Mouse (Mus musculus) embryonic stem cell, embryonic (primary cell): ENCODE measurements around the gene Plcb4.

Experiments used
- CTCF ChIA-PET, 4 experiments: fragments of 300-600 bp in 2 of 4; fragments of 350-600 bp in 2 of 4; sonication (Branson Sonifier 250); formaldehyde crosslinking; loops; one replicate each; lab custom pipeline; 2022; ENCODE audit warnings: inconsistent platforms in 2 of 4; lab: Charles Lee
- POLR2A ChIA-PET, 4 experiments: fragments of 300-600 bp in 2 of 4; fragments of 350-600 bp in 2 of 4; sonication (Branson Sonifier 250); formaldehyde crosslinking; loops; one replicate each; lab custom pipeline; 2022; ENCODE audit warnings: antibody characterized with exemption in 4 of 4, inconsistent platforms in 1 of 4; lab: Charles Lee

Gene Plcb4

DNA sequence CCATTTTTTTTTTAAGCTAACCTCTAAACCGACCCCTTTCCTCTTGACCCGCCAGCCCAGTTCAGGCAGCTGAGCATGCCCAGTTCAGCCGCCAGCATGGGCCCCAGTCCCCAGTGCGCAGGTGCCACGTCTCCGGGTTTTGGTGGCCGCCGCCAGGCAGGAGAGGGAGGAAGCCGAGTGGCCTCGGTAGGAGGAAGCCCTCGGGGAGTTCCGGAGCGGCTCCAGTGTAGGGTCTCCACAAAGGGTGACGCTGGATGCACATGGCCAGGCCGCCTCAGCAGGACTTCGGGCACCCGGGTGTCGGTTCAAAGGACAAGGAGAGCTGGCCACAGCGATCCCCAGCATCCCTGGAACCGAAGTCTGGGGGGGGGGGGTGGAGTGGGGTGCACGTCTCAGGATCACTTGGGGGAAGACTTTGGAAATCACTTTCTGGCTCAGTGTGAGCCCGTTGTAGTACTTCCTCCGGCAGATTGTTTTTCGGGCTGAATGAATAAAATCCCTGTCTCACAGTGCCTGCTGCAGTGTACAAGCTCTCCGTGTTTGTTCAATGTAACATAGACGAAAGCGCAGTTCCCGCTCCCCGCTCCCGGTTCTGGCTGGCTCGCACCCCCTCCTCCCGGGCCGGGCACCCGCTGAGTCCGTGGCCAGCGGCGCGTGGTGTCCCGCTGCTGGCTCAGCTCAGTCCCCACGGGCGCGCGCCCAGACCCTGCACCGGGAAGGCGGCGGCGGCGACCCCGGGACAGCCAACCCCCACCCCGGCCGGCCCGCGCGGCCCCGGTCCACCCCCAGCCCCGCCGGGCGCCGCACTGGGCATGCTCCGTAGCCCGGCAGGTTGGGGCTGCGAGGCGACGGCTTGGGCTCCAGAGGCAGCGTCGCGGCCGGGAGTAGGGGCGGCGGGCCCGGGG is at the start of gene Plcb4:
Gene Plcb4 (plus strand): TSS at position 526 of the 905 bp plus-strand sequence.
- POLR2A ChIA-PET = interaction anchor here (0.5 to 5.7 kb wide), 56 partner anchors 9 to 1232 kb away, joined by 3 to 46 read pairs (median 4); partner anchors contain the start of genes AL731706.1 (in 1 of the 4), Mkks (in 1 of the 4) and Slx4ip (in 1 of the 4)
- CTCF ChIA-PET = interaction anchor here in 2 of 4 experiments (0.5 to 2.4 kb wide), 3 partner anchors 155 to 333 kb away, joined by 3 to 9 read pairs (median 4); no protein-coding TSS in a partner anchor

DNA sequence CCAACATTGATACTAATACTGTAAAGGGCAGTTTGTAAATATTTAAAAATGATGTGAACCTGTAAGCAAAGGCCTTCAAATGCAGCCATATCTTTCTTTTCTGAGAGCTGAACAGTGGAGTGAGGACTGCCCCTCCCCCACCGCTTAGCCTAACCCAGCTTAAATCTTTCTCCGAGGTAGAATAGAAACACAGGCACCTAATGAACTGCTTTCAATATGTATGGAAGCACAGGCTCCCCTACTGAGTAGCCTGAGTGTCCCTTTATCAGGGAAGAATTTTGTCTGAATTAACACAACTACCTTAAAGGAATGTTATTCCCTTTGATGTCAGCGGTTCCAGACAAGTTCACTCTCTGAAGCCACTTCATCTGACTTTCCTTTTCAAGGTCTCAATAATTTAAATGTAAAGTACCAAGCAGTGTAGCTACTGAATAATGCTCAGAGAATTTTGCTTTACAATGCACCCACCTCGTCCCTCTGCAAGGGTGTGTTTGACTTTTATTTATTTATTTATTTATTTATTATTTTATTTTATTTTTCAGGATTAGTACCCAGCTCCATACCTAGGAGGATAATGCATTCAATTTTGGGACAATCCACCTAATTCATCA is 44.1 kb upstream of the Plcb4 start:
- POLR2A ChIA-PET = interaction anchor here (0.6 to 3.4 kb wide), 32 partner anchors 8 to 155 kb away, joined by 3 to 31 read pairs (median 4); partner anchors contain the start of gene Plcb4 (in 3 of the 4)
- CTCF ChIA-PET = no interaction called here

DNA sequence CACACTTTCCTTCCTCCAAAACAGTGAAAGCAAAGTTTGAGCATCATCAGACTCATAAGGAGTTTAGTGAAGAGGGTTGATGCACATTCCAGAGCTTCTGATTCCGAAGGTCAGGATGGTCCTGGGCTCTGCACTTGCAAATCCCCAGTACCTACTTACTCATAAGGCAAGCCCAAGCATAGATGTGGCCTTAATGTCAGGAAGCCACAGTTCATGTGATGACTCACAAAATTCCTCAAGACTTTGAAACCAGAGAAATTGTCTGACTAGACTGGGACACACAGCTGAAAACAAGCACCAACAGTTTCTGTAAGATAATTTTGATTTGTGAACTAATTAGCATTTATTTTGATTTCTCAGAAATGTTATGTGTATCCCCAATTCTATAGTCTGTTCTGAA is 42.7 kb upstream of the Plcb4 start:
- POLR2A ChIA-PET = interaction anchor here in 1 of 4 experiments (0.6 to 3.4 kb wide), 6 partner anchors 11 to 57 kb away, joined by 3 to 31 read pairs (median 5); partner anchors contain the start of gene Plcb4
- CTCF ChIA-PET = no interaction called here

DNA sequence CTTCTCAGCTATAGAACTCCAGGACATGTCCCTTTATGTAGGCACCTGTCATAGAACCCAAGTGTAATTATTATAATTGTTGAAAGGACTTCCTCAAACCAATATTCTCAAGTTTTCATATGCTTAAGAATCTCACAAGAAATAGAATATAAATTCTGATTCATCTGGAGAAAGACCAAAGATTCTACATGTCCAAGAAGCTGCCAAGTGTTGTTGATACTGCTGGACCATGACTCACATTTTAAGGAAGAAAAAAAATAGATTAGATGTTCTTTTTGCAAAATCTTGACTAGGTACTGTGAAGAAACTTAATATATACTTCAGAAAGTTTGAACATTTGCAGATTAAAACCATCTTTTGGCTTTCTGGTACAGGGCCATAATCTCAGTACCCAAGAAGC is 40.3 kb upstream of the Plcb4 start:
- POLR2A ChIA-PET = interaction anchor here in 1 of 4 experiments (1.6 kb wide), 1 partner anchor 36 kb away, joined by 3 read pairs; no protein-coding TSS in a partner anchor
- CTCF ChIA-PET = no interaction called here

DNA sequence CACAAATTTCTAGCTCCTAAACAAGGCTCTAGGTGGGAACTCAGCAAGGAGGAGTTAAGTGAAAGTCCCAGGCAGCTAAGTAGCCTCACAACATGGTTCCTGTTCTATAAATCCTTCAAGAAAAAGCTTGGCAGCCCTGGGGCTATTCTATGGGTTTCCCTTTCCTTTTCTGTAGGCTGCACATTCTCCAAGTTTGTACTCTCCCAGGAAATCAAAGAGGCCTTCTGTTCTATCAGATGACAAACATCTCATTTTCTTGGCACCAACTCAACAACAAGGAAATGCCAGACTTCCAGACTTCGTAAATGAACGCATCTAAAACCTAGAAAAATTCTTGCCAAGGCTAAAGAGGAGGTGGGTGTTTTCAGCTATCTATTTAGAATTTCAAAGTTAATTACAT is 38.9 kb upstream of the Plcb4 start:
- POLR2A ChIA-PET = interaction anchor here in 1 of 4 experiments (1.6 kb wide), 2 partner anchors 27 to 35 kb away, joined by 3 read pairs; no protein-coding TSS in a partner anchor
- CTCF ChIA-PET = no interaction called here

DNA sequence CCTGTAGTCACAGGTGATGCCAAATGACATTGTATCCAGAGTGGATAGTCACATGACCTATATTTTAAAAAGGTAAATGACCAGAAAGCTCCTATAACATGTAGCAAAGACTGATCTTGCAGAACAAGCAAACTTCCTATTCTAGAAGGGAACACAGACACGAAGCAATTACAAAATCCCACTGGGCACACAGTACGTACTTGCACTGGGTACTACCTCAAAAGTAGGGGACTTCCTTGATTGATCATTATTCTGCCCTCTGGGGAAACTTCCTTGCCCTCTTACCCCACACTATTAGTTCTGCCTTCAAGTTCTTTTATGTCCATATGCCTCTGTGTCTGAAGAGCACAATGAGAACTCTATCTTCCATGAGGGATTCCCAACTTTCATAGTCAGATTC is 31.0 kb upstream of the Plcb4 start:
- ChIA-PET CTCF (no interaction called here), POLR2A (interaction anchor here in 3 of 4 experiments (0.5 to 2.5 kb wide), 3 partner anchors 19 to 41 kb away, joined by 4 to 6 read pairs (median 4); no protein-coding TSS in a partner anchor)

DNA sequence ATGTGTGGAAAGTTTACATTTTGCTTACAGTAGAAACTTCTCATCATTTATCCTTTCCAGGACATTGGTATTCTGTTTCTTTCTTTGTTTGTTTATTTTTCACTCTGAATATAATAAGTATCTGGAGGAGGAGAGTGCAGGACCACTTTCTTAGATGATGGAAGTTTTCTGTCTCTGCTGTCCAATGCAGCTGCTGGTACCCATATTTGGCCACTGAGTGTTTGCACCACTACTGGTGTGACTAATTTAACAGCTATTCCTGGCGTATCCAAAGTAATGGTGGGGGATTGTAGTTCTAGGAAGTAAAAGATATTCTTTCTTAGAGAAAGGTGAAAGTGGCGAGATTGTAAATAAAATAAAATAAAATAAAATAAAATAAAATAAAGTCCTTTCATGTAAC is 21.6 kb upstream of the Plcb4 start:
- POLR2A ChIA-PET = no interaction called here
- CTCF ChIA-PET = no interaction called here

DNA sequence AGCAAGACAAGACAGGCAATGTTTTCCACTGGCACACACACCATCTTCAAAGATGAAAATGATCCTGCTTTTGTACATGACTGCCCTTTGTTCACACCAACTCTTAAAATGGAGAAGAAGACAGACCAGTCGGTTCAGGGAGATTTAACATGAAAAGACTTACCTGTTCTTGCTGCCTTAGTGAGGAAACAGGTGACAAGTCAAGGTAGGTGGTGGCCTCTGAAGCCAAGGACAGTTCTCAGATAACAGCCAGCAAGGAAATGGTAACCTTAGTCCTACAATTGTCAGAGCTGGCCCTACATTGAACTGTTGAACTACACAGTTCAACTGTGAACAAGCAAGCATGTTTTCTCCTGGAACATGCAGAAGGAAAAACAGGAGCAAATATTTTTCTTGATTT is 17.8 kb upstream of the Plcb4 start:
- POLR2A ChIA-PET = no interaction called here
- CTCF ChIA-PET = no interaction called here

DNA sequence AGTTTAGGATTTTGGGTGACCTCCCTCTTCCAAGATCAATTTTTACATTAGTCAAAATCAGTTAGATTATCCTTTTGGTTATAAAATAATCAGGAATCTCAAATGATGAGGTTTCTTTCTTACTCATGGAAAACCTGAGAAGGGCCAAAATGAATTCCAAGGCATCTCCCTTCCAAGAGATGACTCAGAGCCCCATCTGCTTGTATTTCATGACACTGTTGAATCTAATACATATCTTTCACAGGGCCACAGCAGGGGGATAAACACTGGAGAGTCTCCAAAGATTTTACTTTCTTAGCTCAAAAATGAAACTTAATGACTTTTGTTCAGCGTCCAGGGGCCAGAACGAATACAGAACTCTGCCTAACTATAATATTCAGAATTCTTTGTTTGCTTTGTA is 17.2 kb upstream of the Plcb4 start:
- CTCF ChIA-PET = no interaction called here
- POLR2A ChIA-PET = interaction anchor here in 2 of 4 experiments (1.0 to 1.2 kb wide), 2 partner anchors 16 to 81 kb away, joined by 3 to 4 read pairs; no protein-coding TSS in a partner anchor

DNA sequence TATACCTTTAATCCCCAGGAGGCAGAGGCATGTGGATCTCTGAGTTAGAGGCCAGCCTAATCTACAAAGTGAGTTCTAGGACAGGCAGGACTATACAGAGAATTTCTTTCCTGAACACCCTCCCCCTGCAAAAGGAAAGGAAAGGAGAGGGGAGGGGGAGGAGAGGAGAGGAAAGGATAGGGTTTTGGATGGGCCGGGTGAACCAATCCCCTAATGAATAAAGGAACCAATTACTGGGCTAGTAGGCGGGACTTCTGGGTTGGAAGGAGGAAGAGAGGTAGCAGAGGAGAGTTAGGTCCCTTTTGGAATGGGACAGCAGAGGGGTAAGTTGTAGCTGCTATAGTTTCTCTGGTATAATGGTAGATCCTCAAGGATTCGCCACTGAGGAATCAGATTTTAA is 12.6 kb upstream of the Plcb4 start:
- ChIA-PET CTCF (no interaction called here), POLR2A (interaction anchor here in 3 of 4 experiments (0.5 to 3.3 kb wide), 25 partner anchors 9 to 1245 kb away, joined by 3 to 27 read pairs (median 4); partner anchors contain the start of genes Plcb4 (in 3 of the 3), AL731706.1 (in 1 of the 3), Mkks (in 1 of the 3) and Slx4ip (in 1 of the 3))

DNA sequence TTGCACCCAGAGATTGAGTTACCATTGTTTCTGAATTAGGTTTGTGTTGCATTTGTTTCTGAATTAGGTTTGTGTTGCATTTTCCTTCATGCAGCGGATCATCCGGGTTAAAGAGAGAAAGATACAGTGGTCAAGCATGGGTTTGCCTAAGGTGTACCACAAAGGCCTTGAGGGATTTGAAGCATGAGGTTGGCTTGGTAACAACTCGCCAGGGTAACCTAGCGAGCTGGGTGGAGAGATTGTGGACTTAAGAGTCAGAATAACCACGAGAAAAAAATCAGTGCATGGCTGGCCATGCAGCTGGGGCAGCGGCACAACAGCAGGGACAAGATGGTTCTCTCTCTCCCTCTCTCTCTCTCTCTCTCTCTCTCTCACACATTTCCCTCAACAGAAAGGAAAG is 12.2 kb upstream of the Plcb4 start:
- ChIA-PET POLR2A (interaction anchor here (0.6 to 3.3 kb wide), 32 partner anchors 8 to 1244 kb away, joined by 3 to 27 read pairs (median 4); partner anchors contain the start of genes Plcb4 (in 3 of the 4), AL731706.1 (in 1 of the 4), Mkks (in 1 of the 4) and Slx4ip (in 1 of the 4)), CTCF (no interaction called here)

DNA sequence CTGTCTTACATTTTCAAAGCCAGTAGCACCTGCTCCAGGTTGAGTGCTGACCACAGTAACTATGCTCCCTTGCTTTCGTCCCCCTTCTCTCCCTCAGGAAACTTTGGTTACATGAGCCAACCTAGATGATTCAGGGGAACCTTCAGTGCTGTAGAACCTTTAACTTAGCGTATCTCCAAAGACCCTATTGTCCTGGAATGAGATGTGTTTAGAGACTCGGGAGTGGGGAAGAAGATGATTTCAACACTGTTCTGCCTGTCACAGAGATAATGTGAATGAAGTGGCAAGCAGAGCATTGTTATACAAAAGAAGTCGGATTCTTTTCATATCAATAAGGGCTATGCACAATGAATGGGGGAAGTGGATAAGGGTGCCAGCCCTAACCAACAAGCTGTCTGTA is 10.8 kb upstream of the Plcb4 start:
- ChIA-PET CTCF (no interaction called here), POLR2A (interaction anchor here in 3 of 4 experiments (0.5 to 3.3 kb wide), 17 partner anchors 9 to 122 kb away, joined by 3 to 27 read pairs (median 5); partner anchors contain the start of gene Plcb4 (in 3 of the 3))

DNA sequence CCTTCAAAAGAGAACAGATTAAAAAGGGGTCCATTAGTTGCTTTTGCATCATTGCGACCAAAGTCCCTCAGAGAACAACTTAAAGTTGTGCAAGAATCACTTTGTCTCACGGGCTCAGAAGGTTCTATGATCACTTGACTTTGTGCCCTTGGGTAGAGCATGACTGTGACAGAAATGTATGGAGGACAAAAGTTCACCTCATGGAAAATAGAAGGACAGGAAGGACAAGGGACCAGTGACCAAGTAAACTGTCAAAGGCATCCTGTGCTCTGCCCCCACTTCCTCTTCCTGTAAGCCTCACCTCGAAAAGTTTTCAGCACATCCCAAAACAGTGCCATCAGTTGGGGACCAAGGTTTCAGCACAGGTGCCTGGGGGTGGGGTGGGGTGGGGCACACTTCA is 7.9 kb upstream of the Plcb4 start:
- ChIA-PET POLR2A (no interaction called here), CTCF (no interaction called here)

DNA sequence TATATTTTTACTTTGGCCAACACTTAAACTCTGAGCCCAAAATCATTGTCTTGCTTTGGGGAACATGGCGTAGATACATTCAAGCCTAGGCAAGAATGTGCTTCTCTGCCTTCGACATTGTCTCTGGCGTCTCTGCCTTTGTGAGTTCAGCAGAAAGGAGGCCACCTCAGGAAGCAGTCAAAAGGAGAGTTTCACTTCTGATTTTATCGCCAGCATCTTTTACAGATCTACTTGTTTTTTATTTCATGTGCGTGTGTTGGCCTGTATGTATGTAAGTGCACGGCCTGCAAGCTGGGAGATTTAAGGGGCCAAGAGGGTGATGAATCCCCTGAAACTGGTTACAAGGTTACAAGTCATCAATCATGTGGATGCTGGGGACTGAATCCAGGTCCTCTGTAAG is 6.8 kb upstream of the Plcb4 start:
- POLR2A ChIA-PET = no interaction called here
- CTCF ChIA-PET = no interaction called here

DNA sequence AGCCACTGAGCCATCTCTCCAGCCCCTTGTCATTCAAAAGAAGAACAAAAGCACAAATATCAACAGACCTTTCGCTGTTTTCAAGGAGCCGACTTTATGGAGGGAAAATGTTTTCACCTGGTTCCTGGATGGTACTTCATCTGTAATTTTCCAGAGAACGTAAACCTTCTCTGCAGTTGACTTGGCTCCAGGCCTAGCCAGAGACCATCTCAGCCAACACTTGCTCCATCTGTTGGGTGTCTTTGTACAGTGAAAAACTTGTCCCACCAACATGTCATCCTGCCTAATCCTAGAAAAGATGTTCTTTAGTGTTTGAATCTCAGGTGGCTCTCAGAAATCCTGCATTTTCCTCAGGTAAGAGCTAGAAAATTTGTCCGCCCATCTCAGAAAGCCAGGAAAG is 6.4 kb upstream of the Plcb4 start:
- POLR2A ChIA-PET = interaction anchor here in 1 of 4 experiments (0.6 kb wide), 1 partner anchor 29 kb away, joined by 3 read pairs; no protein-coding TSS in a partner anchor
- CTCF ChIA-PET = no interaction called here

DNA sequence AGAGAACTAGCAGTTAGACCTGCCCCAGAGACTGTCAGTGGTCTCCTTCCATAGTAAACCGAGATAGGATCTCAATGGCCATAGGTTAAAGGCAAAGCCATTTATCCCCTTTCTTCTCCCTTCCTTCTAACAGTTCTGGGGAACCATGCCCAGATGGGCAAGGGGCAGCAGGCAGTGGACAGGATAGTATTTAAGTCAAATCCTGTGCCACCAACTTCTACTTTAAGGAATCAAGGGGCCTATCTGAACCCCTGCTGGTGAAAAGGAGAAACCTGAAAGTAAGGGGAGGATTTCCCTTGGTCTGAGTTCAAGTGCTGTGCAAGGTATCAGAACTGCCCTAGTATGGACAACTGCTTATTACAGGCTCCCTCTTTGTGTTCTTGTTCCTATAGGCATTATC is 2.9 kb upstream of the Plcb4 start:
- ChIA-PET POLR2A (interaction anchor here (0.7 to 5.7 kb wide), 17 partner anchors 9 to 1235 kb away, joined by 3 to 46 read pairs (median 8); partner anchors contain the start of genes AL731706.1 (in 1 of the 4), Mkks (in 1 of the 4) and Slx4ip (in 1 of the 4)), CTCF (interaction anchor here in 1 of 4 experiments (2.4 kb wide), 1 partner anchor 302 kb away, joined by 9 read pairs; no protein-coding TSS in a partner anchor)

DNA sequence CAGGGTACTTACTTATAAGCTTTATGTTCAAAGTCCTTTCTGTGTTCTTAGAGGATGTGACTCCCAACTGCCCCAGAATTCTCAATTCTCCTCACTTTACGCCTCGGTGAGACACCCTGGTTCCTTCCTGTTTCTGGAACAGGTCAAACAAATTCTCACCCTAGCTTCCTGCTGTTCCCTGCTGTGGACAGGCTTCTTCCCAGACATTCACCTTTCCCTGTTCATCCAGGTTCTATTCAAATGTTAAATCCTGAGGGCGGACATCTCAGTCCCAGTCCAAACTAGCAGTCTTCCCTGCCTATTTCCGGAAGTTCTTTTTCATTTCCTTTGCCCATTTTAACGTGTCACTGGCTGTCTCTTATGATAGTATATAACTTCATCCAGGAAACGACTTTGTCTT is 2.2 kb upstream of the Plcb4 start:
- POLR2A ChIA-PET = interaction anchor here (0.6 to 5.7 kb wide), 24 partner anchors 10 to 1235 kb away, joined by 3 to 46 read pairs (median 5); partner anchors contain the start of genes AL731706.1 (in 1 of the 4), Mkks (in 1 of the 4) and Slx4ip (in 1 of the 4)
- CTCF ChIA-PET = interaction anchor here in 1 of 4 experiments (2.4 kb wide), 1 partner anchor 301 kb away, joined by 9 read pairs; no protein-coding TSS in a partner anchor
